Mouse (Mus musculus) right cerebral cortex, postnatal 25 days (tissue): Measurements from ENCODE around the gene D930020B18Rik.
A peak's percentile ranks its signal among the peaks of the same experiment; 100 is the strongest.

Experiments
- DNase-seq: peaks from one replicate; pipeline ENCODE4 v3.0.0; 2022

Gene D930020B18Rik

GRCm38 (mm10) chr10:121641272-121642053, at the start of gene D930020B18Rik:
D930020B18Rik (plus strand) TSS chr10:121641588.
- peak; percentile 8 for DNase-seq

- DNase-seq, result no peak
Measured at GRCm38 (mm10) chr10:121596580-121596979, 44.8 kb upstream of the D930020B18Rik start.

DNA sequence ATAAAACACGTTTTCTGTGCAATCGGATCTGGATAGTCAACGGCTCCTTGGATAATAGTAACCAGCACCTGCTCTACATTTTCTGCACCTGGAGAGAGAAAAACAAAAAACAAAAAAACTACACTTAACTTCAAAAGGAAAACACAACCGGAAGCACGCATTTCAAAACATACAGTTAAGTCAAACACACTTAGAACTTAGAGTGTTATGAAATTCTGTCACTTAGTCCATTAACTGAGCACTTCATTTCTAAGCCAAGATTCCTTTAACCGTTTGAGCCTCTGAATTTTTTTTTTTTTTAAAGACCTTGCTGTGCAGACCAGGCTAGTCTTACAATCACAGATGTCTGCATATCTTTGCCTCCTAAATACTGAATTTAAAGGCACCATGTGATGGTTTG, 40.1 kb upstream of the D930020B18Rik start:
- no peak for DNase-seq

DNA sequence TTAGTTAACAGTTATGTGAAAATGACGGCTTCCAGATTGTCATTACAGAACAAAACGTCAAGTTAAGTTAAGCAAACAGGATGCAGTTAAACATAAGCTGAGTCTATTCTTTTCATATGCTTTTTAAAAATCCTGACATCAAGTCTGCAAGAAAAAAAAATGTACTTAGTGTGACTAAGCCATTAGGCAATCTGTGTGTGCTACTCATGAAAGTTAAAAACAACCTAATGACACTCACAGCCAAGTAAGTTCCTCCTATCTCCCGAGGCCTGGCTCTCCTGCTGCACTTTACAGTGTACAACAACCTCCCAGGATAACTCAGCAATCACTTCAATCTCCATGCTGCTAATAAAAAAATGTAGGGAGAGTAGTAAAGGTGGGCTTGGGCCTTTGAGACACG, 37.8 kb upstream of the D930020B18Rik start:
- no peak for DNase-seq

- DNase-seq, result no peak
Measured at GRCm38 (mm10) chr10:121604632-121605344, 36.6 kb upstream of the D930020B18Rik start.

DNA sequence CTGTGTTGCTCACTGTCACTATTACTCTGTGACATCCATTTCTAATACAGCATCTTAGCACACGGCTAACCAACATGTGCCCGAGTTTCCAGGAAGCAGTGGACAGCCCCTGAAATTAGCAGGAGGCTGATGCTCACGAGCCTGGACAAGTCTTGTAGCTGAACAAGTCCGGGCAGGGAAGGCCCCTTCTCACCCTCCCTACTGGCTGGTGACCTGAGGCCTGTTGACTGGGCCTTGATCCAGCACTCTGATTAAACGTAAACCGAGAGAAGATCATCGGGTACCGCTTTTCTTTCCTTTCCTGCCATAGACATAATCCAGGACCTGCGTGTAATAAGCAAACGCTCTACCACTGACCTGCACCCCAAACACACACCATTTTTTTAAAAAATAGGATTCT, 33.2 kb upstream of the D930020B18Rik start:
- no peak for DNase-seq

DNA sequence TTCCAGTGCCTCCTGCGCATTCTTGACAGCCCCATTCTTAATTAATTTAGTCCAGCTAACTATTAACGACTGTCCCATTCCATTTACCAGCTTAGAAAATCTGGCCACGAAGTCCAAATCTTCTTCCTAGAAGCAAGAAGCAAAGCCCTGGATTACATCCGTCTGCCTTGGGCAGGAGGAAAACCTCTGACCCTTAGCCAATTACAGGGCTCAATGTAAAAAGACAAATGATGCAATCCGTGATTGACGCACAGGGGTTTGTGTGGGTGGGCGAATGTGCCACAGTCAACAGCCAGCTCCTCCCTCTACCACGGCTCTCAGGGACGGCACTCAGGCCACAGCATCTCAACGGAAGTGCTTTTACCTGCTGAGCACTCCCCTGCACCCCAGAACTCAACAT, 29.8 kb upstream of the D930020B18Rik start:
- no peak for DNase-seq

DNA sequence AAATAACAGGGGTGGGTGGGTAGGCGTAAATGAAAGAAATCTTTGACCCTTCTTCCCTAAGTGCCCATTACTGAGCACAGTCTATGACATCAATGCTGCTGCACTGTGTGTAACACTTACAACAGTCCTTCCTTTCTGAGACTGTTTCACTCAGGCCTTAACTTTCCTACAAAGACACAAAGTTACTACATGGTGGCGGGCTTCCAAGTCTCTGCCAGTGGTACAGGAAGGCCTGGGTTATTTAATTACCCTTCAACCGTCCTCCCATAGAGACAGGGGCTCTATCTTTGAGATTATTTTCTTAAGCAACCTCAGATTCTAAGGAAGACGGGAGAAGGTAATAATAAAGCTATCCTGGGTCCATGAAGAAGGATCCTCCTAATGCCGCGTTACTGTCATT, 28.9 kb upstream of the D930020B18Rik start:
- DNase-seq, result no peak

DNA sequence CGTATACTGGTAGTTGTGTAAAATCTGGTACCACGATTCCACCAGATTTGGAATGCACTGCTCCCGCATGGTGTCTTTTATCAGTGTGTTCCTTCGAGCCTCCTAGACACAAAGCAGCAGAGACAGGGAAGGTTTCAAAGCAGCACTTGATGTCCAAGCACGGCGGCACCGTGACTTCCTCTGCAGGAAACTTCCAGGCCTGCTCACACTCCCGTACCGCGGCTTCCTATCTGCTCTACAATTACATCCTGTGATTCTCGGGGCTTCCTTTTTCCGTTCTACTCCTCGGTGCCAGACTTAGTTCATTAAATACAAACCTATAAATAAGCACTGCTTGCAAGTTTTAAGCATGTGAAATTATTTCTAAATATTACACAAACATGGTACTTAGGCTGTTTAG, 27.8 kb upstream of the D930020B18Rik start:
- no peak for DNase-seq

DNA sequence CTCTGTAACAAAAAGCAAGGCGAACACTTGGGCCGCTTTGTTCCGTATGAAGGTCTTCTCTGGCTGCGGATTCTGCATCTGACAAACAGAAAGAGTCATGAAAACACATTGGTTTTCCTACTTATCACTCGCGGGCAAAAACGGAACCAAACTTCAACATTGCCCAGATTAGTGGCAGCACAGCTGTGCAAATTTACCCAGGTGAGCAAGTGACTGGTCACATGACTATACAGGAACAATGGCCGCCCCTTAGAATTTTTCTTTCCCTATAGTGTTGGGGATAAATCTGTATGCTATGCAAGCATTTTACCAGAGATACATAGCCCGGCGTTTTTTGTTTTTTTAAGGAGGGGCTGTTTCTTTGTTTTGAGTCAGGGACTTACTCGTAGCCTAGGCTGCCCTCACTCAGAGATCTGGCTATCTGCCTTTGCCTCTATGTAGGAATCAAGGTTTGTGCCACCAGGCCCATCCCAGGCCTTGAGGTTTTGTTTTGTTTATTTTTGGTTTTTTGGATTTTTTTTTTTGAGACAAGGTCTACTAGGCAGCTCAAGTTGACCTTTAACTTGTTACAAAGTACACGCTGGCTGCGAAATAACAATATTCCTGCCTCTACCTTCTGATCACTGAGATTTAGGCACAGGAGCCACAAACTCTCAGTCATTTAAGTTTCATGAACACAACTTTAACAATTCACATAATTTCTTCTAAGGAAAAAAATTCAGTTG, 26.1 kb upstream of the D930020B18Rik start:
- no peak for DNase-seq

GRCm38 (mm10) chr10:121615935-121616334, 25.5 kb upstream of the D930020B18Rik start:
- no peak for DNase-seq

DNA sequence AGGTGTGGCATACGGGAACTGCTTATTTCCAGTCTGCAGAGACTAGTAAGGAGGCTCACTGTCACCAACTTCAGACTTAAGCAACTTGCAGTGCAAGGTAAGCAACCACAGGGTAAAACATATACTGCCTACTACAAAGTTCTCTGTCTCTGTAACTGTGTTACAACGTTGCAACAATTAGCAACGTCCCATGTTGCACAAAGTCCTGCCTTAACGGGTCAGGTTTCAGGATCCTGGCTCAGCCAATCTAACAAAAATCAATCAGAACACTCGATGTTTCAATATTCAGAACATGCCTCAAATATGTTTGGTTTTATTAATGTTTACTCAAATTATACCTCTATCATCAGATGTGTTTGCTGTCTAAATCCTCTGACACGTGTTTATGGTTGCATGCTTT, 19.0 kb upstream of the D930020B18Rik start:
- no peak for DNase-seq

DNA sequence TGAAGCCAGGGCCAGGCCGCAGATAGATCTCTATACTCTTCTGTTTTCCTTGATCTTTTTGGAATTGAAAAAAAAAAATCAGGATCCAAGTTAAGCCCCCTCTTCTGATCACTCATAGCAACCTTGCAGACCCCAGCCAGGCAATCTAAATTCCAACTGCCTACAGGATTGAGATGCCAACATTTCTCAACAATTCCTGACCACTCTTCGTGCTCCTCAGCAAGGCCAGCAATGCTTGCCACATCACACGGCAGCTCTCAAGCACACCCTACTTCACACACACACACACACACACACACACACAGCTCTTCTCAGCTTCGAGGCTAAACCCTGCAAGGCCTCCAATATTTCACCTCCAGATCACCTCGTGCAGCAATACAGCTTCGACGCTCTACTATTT, 17.7 kb upstream of the D930020B18Rik start:
- DNase-seq, result no peak

GRCm38 (mm10) chr10:121625006-121625405, 16.4 kb upstream of the D930020B18Rik start:
- DNase-seq, result no peak

DNA sequence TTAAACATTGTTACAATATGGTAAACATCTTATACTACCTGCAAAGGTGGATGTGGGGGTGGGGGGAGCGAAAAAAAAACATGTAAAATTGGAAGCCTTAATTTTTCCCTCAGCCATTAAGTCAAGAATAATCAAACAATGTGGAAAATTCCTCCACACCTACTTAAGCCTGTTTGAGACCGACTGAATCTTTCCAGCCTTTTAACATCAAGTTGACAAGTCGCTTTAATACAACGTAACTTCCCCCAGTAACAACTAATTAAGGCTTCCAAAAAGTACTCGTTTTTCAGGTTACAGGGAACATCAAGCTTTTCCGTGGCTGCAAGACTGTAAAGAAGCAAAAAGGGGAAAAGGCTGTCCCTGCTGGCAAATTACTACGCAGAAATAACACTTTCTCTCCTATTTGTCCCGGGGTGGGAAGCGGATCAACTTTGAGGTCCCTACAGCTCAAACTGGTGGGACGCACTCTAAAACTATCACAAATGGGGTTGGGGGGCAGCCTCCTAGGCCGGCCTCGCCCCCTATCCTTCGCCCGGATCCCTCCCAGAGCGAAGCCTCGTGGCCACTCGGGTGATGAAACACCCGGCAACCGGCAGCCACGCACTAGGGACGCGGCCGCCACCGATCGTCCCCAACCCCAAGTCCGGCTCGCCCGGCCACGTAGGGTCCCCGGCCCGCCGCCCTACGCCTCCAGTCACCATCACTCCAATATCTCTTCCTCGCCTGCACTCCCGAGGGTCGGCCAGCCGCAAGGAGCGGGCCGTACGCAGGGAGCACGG, 15.8 kb upstream of the D930020B18Rik start:
- no peak for DNase-seq

- peak; percentile 99 for DNase-seq
Measured at GRCm38 (mm10) chr10:121626186-121626882, 15.1 kb upstream of the D930020B18Rik start, which contains the start of gene Xpot. Xpot (minus strand) TSS chr10:121626332.

- no peak for DNase-seq
Measured at GRCm38 (mm10) chr10:121627216-121627852, 14.1 kb upstream of the D930020B18Rik start.

DNA sequence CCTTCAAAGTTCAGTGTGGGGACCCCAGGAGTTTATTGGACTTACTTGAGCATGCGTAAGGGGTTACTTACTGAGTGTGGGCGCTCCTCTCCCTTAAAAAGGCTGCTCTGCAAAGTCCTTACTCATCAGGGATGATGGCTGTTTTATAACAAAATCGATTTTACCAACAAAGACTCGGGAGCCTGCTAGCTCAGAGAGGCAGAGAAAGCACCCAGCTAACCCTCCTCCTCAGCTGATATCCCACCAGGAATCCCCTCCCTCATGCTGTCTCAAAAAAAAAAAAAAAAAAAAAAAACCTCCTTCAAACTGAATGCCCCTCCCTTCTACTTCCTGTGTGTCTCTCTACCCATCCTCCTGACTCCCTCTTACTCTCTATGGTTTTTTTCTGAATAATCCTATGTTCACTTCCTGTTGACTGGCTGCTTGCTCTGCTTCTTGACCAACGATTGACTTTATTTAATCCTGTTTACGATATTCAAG, 12.8 kb upstream of the D930020B18Rik start:
- DNase-seq, result no peak

DNA sequence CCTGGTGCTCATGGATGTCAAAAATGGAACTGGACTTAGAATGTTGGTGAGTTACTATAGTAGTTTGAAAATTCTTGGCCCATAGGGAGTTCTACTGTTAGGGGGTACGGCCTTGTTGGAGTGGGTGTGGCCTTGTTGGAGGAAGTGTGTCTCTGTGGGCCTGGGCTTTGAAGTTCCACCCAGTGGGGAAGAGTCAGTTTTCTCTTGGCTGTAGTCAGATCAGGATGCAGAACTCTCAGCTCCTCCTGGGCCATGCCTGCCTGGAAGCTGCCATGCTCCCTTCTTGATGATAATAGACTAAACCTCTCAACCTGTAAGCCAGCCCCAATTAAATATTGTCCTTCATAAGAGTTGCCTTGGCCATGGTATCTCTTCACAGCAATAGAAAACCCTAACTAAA, 7.2 kb upstream of the D930020B18Rik start:
- DNase-seq, result no peak

DNA sequence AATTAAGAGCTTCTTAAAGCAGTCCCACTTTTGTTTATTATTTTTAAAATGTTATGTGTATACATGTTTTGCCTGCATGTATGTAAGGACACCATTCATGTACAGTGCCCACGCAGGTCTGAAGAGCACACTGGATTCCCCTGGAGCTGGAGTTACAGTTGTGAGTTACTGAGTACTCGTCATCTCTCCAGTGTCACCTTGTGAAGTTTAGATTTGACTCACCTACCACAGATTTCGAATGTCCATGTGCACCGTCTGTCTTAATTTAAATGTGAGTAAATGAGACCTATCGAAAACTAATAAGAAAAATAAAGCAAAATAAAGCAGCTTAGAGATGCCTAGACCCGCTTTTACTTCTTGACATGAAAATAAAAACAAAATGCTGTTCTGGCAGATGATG, 5.1 kb upstream of the D930020B18Rik start:
- no peak for DNase-seq

- DNase-seq, result no peak
Measured at GRCm38 (mm10) chr10:121639573-121639972, 1.8 kb upstream of the D930020B18Rik start.
